Comparison of ENCODE assay signal across 13 mouse cellular contexts in the genomic region with DNA sequence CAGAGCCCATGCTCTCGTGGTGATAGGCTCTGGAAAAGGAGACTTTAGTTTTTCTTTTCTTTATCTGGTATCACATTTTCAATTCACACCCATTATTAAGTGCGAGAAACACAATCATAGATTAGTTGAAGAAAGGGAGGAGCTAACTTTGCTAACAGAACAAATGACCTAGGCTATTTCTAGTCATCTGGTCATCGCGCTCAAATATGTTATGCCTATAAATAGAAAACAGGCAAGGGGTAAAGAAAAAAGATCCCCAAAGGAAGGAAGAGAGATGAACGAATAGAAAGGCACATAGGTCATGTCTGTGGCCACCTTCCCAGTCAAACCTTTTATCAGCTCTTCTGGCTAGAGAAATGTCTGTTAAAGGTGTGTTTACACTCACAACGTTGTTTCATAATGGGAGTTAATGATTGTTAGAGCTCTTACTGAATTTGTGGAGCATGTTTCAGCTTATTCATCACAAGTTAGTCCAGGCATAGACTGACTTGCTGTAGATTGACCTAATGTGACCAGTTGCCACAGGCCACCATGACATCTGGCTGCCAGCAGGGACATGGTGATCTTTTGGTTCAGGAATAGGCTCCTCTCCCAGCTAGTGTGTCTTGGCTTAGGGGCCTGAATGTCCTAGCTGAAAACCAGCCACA.
DNase-seq lines count a peak whose midpoint lies in the region; ATAC-seq lines count a peak whose summit lies in the region.
"Had no signal": no experiment of that assay in that cellular context is flagged by ENCODE, and none has a peak within 500 bp of the region (broad histone marks: within the 10 kb centered on the region; RNA-seq: fewer than 3 reads in every experiment).

No protein-coding gene starts in this region.

- 0 out of 2 replicates have a peak, but pooled peaks have one; percentile 10 for ATAC-seq in liver, embryonic 12.5 days
- ATAC-seq in liver, embryonic 11.5 days (replicated peaks; ENCODE audit: low FRiP score): no peak
- ATAC-seq in intestine, embryonic 15.5 days: peak; percentile 42
- ATAC-seq in stomach, embryonic 15.5 days (ENCODE audit: insufficient read depth, low FRiP score, low read depth): peak; percentile 62

- H3K9ac ChIP-seq in liver, embryonic 12.5 days: no peak overlapping the region
- H3K9ac ChIP-seq in liver, embryonic 11.5 days (ENCODE audit: low read depth, low read length): no peak overlapping the region
- H3K9ac ChIP-seq in intestine, embryonic 15.5 days: no peak overlapping the region
- H3K9ac ChIP-seq in stomach, embryonic 15.5 days: no peak overlapping the region
- H3K9ac ChIP-seq: embryonic facial prominence, embryonic 12.5 days; hindbrain, embryonic 12.5 days; midbrain, embryonic 12.5 days had no signal

- no peak overlapping the region for H3K27ac ChIP-seq in liver, embryonic 12.5 days
- H3K27ac ChIP-seq in liver, embryonic 11.5 days (ENCODE audit: low read depth, low read length): no peak overlapping the region
- H3K27ac ChIP-seq in intestine, embryonic 15.5 days: peak overlapping the region; percentile 54; the same call in 1 of the 2 replicates
- H3K27ac ChIP-seq in stomach, embryonic 15.5 days: peak overlapping the region; percentile 80
- H3K27ac ChIP-seq: embryonic facial prominence, embryonic 12.5 days; hindbrain, embryonic 12.5 days; limb, embryonic 10.5 days; midbrain, embryonic 12.5 days had no signal

- H3K4me3 ChIP-seq in liver, embryonic 12.5 days: no peak overlapping the region
- H3K4me3 ChIP-seq in liver, embryonic 11.5 days (ENCODE audit: low read depth, low read length): no peak overlapping the region
- no peak overlapping the region for H3K4me3 ChIP-seq in intestine, embryonic 15.5 days (replicated peaks)
- no peak overlapping the region for H3K4me3 ChIP-seq in stomach, embryonic 15.5 days (replicated peaks)
- H3K4me3 ChIP-seq: embryonic facial prominence, embryonic 12.5 days; hindbrain, embryonic 12.5 days; limb, embryonic 10.5 days; midbrain, embryonic 12.5 days had no signal

- H3K27me3 ChIP-seq in liver, embryonic 12.5 days (replicated peaks): no peaks in the 10 kb centered on the region
- H3K27me3 ChIP-seq in liver, embryonic 11.5 days (replicated peaks; ENCODE audit: control insufficient read depth, insufficient read depth, low read length): no peaks in the 10 kb centered on the region
- H3K27me3 ChIP-seq in intestine, embryonic 15.5 days (replicated peaks): no peaks in the 10 kb centered on the region
- no peaks in the 10 kb centered on the region for H3K27me3 ChIP-seq in stomach, embryonic 15.5 days (replicated peaks)
- H3K27me3 ChIP-seq: embryonic facial prominence, embryonic 12.5 days; hindbrain, embryonic 12.5 days; midbrain, embryonic 12.5 days had no signal

- H3K4me1 ChIP-seq in liver, embryonic 12.5 days: peaks cover 12% of the 10 kb centered on the region
- H3K4me1 ChIP-seq in liver, embryonic 11.5 days (replicated peaks; ENCODE audit: control insufficient read depth, insufficient read depth, low read length): no peaks in the 10 kb centered on the region; the same call in 1 of the 2 replicates
- peaks cover 19% of the 10 kb centered on the region for H3K4me1 ChIP-seq in intestine, embryonic 15.5 days (replicated peaks)
- peaks cover 9% of the 10 kb centered on the region for H3K4me1 ChIP-seq in stomach, embryonic 15.5 days
- H3K4me1 ChIP-seq: embryonic facial prominence, embryonic 12.5 days; hindbrain, embryonic 12.5 days; limb, embryonic 10.5 days; midbrain, embryonic 12.5 days had no signal

- no peak overlapping the region for H3K4me2 ChIP-seq in liver, embryonic 12.5 days
- H3K4me2 ChIP-seq in liver, embryonic 11.5 days: no peak overlapping the region
- no peak overlapping the region for H3K4me2 ChIP-seq in intestine, embryonic 15.5 days (replicated peaks)
- H3K4me2 ChIP-seq in stomach, embryonic 15.5 days: 0 out of 2 replicates have a peak overlapping the region, but pooled peaks have one; percentile 16
- H3K4me2 ChIP-seq: embryonic facial prominence, embryonic 12.5 days; hindbrain, embryonic 12.5 days; midbrain, embryonic 12.5 days had no signal

- H3K9me3 ChIP-seq in liver, embryonic 12.5 days (replicated peaks): no peaks in the 10 kb centered on the region
- H3K9me3 ChIP-seq in liver, embryonic 11.5 days (ENCODE audit: control insufficient read depth, low read length): no peaks in the 10 kb centered on the region
- no peaks in the 10 kb centered on the region for H3K9me3 ChIP-seq in intestine, embryonic 15.5 days
- no peaks in the 10 kb centered on the region for H3K9me3 ChIP-seq in stomach, embryonic 15.5 days
- H3K9me3 ChIP-seq: embryonic facial prominence, embryonic 12.5 days; hindbrain, embryonic 12.5 days; limb, embryonic 10.5 days; midbrain, embryonic 12.5 days had no signal

- WGBS in liver, embryonic 12.5 days (ENCODE audit: insufficient replicate concordance): 55% methylated on average over 6 of the region's 6 CpGs
- 60% methylated on average over 6 of the region's 6 CpGs for WGBS in liver, embryonic 11.5 days
- 55% methylated on average over 6 of the region's 6 CpGs for WGBS in intestine, embryonic 15.5 days
- 58% methylated on average over 6 of the region's 6 CpGs for WGBS in stomach, embryonic 15.5 days

- DNase-seq in gastrocnemius, adult 18-20 months (ENCODE audit: low spot score): peak; percentile 50
- DNase-seq in gastrocnemius, postnatal 10 days: no peak
- DNase-seq in liver, embryonic 11.5 days (ENCODE audit: low spot score): no peak
- DNase-seq in cerebellum, postnatal 4 days (ENCODE audit: low spot score in 2 of 2): no peak
- no peak for DNase-seq in layer of hippocampus, adult 9-10 months (ENCODE audit: low spot score)
- DNase-seq: cerebellum, adult 18-20 months had no signal

- H3K36me3 ChIP-seq in liver, embryonic 12.5 days: no peaks in the 10 kb centered on the region
- H3K36me3 ChIP-seq in liver, embryonic 11.5 days (ENCODE audit: control insufficient read depth, insufficient read depth, low read length): no peaks in the 10 kb centered on the region
- H3K36me3 ChIP-seq in intestine, embryonic 15.5 days: no peaks in the 10 kb centered on the region
- no peaks in the 10 kb centered on the region for H3K36me3 ChIP-seq in stomach, embryonic 15.5 days
- H3K36me3 ChIP-seq: embryonic facial prominence, embryonic 12.5 days; hindbrain, embryonic 12.5 days; limb, embryonic 10.5 days; midbrain, embryonic 12.5 days had no signal

Comparison
In these comparisons a context has a peak if more than half of its experiments do, and no peak if none do; other contexts are left out.
1. H3K27ac ChIP-seq: peak in intestine, embryonic 15.5 days (single experiment) and stomach, embryonic 15.5 days (single experiment); none in liver, embryonic 12.5 days (single experiment) and liver, embryonic 11.5 days (single experiment).